Mouse (Mus musculus) midbrain, embryonic 14.5 days (tissue): ENCODE results near the gene Cuta. TPM values are rescaled to one million over a fixed set of nuclear protein-coding genes. Genes with fewer than 3 reads are reported as not detected.

Experiments used
- ATAC-seq: fragments of 200-750 bp; cut with Nextera tagmentation; 2 replicates; pipeline ENCODE4 v1.8.0; 2017; ENCODE audit warnings: moderate number of reproducible peaks, moderate library complexity; ENCODE audit not compliant: low FRiP score, low TSS enrichment
- DNase-seq: peaks from one replicate; pipeline ENCODE4 v3.0.0-alpha.2; 2015
- H3K27ac ChIP-seq: fragments of 300-500 bp; sonication (generic); replicated peaks from 2 replicates; pipeline ENCODE4 v1.5.1; 2014; ENCODE audit warnings: mild to moderate bottlenecking, low read depth, low read length, moderate library complexity
- H3K27me3 ChIP-seq: fragments of 300-500 bp; sonication (generic); 2 replicates; pipeline ENCODE4 v1.6.1; 2014; ENCODE audit warnings: low read length, control low read depth, mixed read lengths; ENCODE audit not compliant: control insufficient read depth, insufficient read depth
- H3K36me3 ChIP-seq: fragments of 300-500 bp; sonication (generic); 2 replicates; pipeline ENCODE4 v1.6.1; 2014; ENCODE audit warnings: low read length, control low read depth; ENCODE audit not compliant: control insufficient read depth, insufficient read depth
- H3K4me1 ChIP-seq: fragments of 300-500 bp; sonication (generic); 2 replicates; pipeline ENCODE4 v1.6.1; 2014; ENCODE audit warnings: mild to moderate bottlenecking, antibody characterized with exemption, low read length, control low read depth; ENCODE audit not compliant: control insufficient read depth, insufficient read depth
- H3K4me2 ChIP-seq: fragments of 300-500 bp; sonication (generic); 2 replicates; pipeline ENCODE4 v1.6.1; 2014; ENCODE audit warnings: mild to moderate bottlenecking, low read length, moderate library complexity
- H3K4me3 ChIP-seq: fragments of 300-500 bp; sonication (generic); replicated peaks from 2 replicates; pipeline ENCODE4 v1.5.1; 2014; ENCODE audit warnings: low read depth, low read length
- H3K9ac ChIP-seq: fragments of 300-500 bp; sonication (generic); replicated peaks from 2 replicates; pipeline ENCODE4 v1.6.1; 2014; ENCODE audit warnings: mild to moderate bottlenecking, low read length, moderate library complexity
- H3K9me3 ChIP-seq: fragments of 300-500 bp; sonication (generic); 2 replicates; pipeline ENCODE4 v1.6.1; 2016; ENCODE audit warnings: low read length, control low read depth, mixed read lengths; ENCODE audit not compliant: control insufficient read depth
- WGBS: fragments of 180-500 bp; shearing (Covaris S2); extraction: QIAGEN DNeasy Blood & Tissue Kit; methylation state at CpG from one replicate; pipeline ENCODE4 v1.1.7; 2014; 5-methylcytosine and 5-hydroxymethylcytosine counted together
- polyA plus RNA-seq: library from polyadenylated mRNA; unstranded; fragments of >200 nt; fragmentation: Nextera tagmentation; extraction: Ambion mirVana; gene quantifications from 2 replicates; pipeline ENCODE4 v1.2.1, GENCODE M21; 2014

Gene Cuta
- polyA plus RNA-seq, 1 experiment from 2014 or later, result 108 TPM

GRCm38 (mm10) chr17:26895578-26895977, 43.8 kb downstream of the Cuta start:
- WGBS, result 13% methylated on average over 10 of the region's 10 CpGs
- ATAC-seq, result no peak
- H3K4me1 ChIP-seq, result peaks cover 11% of the 10 kb centered on the region
- DNase-seq, result peak; percentile 77
- H3K4me2 ChIP-seq, result no peak overlapping the region
- H3K9me3 ChIP-seq, result no peaks in the 10 kb centered on the region
- H3K27me3 ChIP-seq, result no peaks in the 10 kb centered on the region
- no peak overlapping the region for H3K27ac ChIP-seq
- no peak overlapping the region for H3K4me3 ChIP-seq
- H3K9ac ChIP-seq, result no peak overlapping the region
- H3K36me3 ChIP-seq, result no peaks in the 10 kb centered on the region

- Histone ChIP-seq H3K4me1 (peaks cover 11% of the 10 kb centered on the region), H3K27ac (no peak overlapping the region), H3K9ac (no peak overlapping the region), H3K36me3 (no peaks in the 10 kb centered on the region), H3K9me3 (no peaks in the 10 kb centered on the region), H3K4me3 (no peak overlapping the region), H3K4me2 (no peak overlapping the region), H3K27me3 (no peaks in the 10 kb centered on the region)
- WGBS, result 69% methylated on average over 6 of the region's 6 CpGs
- ATAC-seq, result no peak
- no peak for DNase-seq
Measured at GRCm38 (mm10) chr17:26894342-26894741, 45.0 kb downstream of the Cuta start.

GRCm38 (mm10) chr17:26893492-26893891, 45.9 kb downstream of the Cuta start:
- DNase-seq, result no peak
- H3K36me3 ChIP-seq, result no peaks in the 10 kb centered on the region
- H3K9ac ChIP-seq, result no peak overlapping the region

GRCm38 (mm10) chr17:26892635-26893375, 46.6 kb downstream of the Cuta start:
- no peak overlapping the region for H3K27ac ChIP-seq
- no peaks in the 10 kb centered on the region for H3K27me3 ChIP-seq
- H3K4me1 ChIP-seq, result peaks cover 11% of the 10 kb centered on the region
- ATAC-seq, result no peak; the same call in 1 of the 2 replicates
- 41% methylated on average over 16 of the region's 16 CpGs for WGBS
- DNase-seq, result peak; percentile 4
- no peak overlapping the region; the same call in 1 of the 2 replicates for H3K9ac ChIP-seq
- no peaks in the 10 kb centered on the region for H3K9me3 ChIP-seq
- no peak overlapping the region for H3K4me3 ChIP-seq
- no peaks in the 10 kb centered on the region for H3K36me3 ChIP-seq
- no peak overlapping the region for H3K4me2 ChIP-seq

More at GRCm38 (mm10) chr17:26893492-26893891, 45.9 kb downstream of the Cuta start:
- Histone ChIP-seq H3K27me3 (no peaks in the 10 kb centered on the region), H3K4me3 (no peak overlapping the region), H3K27ac (no peak overlapping the region), H3K9me3 (no peaks in the 10 kb centered on the region), H3K4me1 (peaks cover 11% of the 10 kb centered on the region), H3K4me2 (no peak overlapping the region)
- no peak for ATAC-seq
- 49% methylated on average over 6 of the region's 6 CpGs for WGBS

GRCm38 (mm10) chr17:26887926-26888325, 51.4 kb downstream of the Cuta start:
- peaks cover 12% of the 10 kb centered on the region; the same call in 1 of the 2 replicates for H3K27me3 ChIP-seq
- H3K36me3 ChIP-seq, result no peaks in the 10 kb centered on the region
- ATAC-seq (no peak), DNase-seq (no peak)
- WGBS, result 41% methylated on average over 3 of the region's 3 CpGs
- no peak overlapping the region for H3K9ac ChIP-seq
- H3K27ac ChIP-seq, result no peak overlapping the region
- H3K4me3 ChIP-seq, result no peak overlapping the region
- no peak overlapping the region for H3K4me2 ChIP-seq
- no peaks in the 10 kb centered on the region for H3K9me3 ChIP-seq
- H3K4me1 ChIP-seq, result peaks cover 18% of the 10 kb centered on the region

GRCm38 (mm10) chr17:26886047-26886749, 53.2 kb downstream of the Cuta start:
- Histone ChIP-seq H3K36me3 (no peaks in the 10 kb centered on the region), H3K27me3 (peaks cover 12% of the 10 kb centered on the region; the same call in 1 of the 2 replicates), H3K9me3 (no peaks in the 10 kb centered on the region), H3K4me2 (peak overlapping the region; percentile 61), H3K27ac (no peak overlapping the region), H3K9ac (peak overlapping the region; percentile 0; the same call in 1 of the 2 replicates), H3K4me3 (peak overlapping the region; percentile 34), H3K4me1 (peaks cover 12% of the 10 kb centered on the region)
- WGBS, result 11% methylated on average over 30 of the region's 30 CpGs
- ATAC-seq (peak; percentile 87), DNase-seq (peak; percentile 92)

GRCm38 (mm10) chr17:26884995-26885926, 54.1 kb downstream of the Cuta start:
- Histone ChIP-seq H3K4me1 (peaks cover 12% of the 10 kb centered on the region), H3K9me3 (no peaks in the 10 kb centered on the region), H3K27ac (no peak overlapping the region), H3K4me3 (peak overlapping the region; percentile 34), H3K4me2 (peak overlapping the region; percentile 61), H3K36me3 (no peaks in the 10 kb centered on the region), H3K9ac (peak overlapping the region; percentile 18; the same call in 1 of the 2 replicates), H3K27me3 (peaks cover 12% of the 10 kb centered on the region; the same call in 1 of the 2 replicates)
- 24% methylated on average over 25 of the region's 25 CpGs for whole genome bisulfite sequencing
- DNase-seq (peak; percentile 75), ATAC-seq (no peak)
